Mouse (Mus musculus): ENCODE results near the gene Anxa6. TPM values are rescaled to one million over a fixed set of nuclear protein-coding genes. Genes with fewer than 3 reads are reported as not detected.
A peak's percentile ranks its signal among the peaks of the same experiment; 100 is the strongest.
"Not testable (repeated sequence)": the region's sequence is repeated elsewhere in the genome, so short reads cannot be mapped to it uniquely, and the experiment has no call there.

Gene Anxa6
- polyA plus RNA-seq, 1 experiment from 2014 or later = 428 TPM

DNA sequence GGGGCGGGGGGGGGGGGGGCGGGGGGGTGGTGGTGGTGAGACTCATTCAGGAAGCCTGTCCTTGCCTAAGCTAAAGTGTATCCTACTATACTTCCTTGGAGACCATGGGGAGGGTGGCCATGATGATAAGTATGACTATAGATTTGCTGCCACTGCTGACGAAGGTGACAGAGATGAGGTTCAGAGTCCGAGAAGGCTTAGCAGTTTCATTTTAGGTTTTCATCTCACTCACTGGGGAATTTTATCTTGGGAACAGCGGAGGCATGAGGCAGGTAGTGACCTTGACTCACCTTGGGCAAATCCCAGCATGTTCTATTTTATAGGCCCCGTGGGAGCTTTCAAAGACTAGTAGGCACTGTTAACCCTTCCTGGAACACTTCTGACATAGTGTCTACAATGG is 60.5 kb downstream of the Anxa6 start:
- no peaks in the 10 kb centered on the region for H3K9me3 ChIP-seq
- no peak overlapping the region for H3K4me2 ChIP-seq
- no peaks in the 10 kb centered on the region for H3K27me3 ChIP-seq
- H3K9ac ChIP-seq = no peak overlapping the region
- H3K4me3 ChIP-seq = no peak overlapping the region
- H3K27ac ChIP-seq = no peak overlapping the region
- H3K36me3 ChIP-seq = 0 out of 2 replicates have a peak, but pooled peaks cover 2% of the 10 kb centered on the region
- H3K4me1 ChIP-seq = peaks cover 6% of the 10 kb centered on the region
- no peak for ATAC-seq (ENCODE audit: borderline replicate concordance, extremely low read depth, low FRiP score, low TSS enrichment)
- 70% methylated on average over 5 of the region's 6 CpGs for WGBS

DNA sequence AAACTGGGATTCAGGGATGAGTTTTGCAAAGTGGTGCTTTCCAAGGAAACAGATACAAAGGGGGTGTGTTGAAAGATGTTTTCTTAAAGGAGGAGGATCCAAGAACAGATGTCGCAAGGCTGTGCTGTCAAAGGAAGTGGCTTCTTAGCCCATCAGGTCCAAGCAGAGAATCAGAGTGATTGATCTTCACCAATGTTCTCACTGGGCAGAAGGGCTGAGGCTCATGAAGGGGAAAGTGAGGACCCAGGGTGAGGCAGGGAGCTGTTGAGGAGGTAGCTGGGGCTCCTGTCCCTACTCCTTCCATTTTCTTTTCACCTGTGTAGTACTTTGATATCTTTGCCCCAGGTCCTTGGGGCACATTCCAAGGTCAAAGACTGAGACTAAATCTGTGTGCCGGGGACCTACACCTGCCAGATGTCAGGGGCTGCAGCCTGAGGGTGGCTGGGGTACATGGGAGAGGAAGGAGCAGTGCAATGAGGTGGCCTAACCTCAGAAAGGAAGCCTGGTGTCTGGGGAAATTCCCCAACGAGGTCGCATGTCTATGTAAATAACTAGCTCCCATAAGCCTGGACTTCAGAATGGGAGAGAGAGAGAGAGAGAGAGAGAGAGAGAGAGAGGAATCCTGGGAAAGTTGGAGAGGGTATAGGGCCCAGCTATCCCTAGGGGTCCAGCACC is 61.1 kb downstream of the Anxa6 start:
- no peak overlapping the region for H3K9ac ChIP-seq
- no peaks in the 10 kb centered on the region for H3K36me3 ChIP-seq
- H3K27me3 ChIP-seq = no peaks in the 10 kb centered on the region
- H3K4me2 ChIP-seq = no peak overlapping the region
- H3K4me3 ChIP-seq = no peak overlapping the region
- no peaks in the 10 kb centered on the region for H3K9me3 ChIP-seq
- H3K4me1 ChIP-seq = peaks cover 6% of the 10 kb centered on the region
- H3K27ac ChIP-seq = no peak overlapping the region
- 32% methylated on average over 4 of the region's 4 CpGs for WGBS
- ATAC-seq (ENCODE audit: borderline replicate concordance, extremely low read depth, low FRiP score, low TSS enrichment) = no peak

DNA sequence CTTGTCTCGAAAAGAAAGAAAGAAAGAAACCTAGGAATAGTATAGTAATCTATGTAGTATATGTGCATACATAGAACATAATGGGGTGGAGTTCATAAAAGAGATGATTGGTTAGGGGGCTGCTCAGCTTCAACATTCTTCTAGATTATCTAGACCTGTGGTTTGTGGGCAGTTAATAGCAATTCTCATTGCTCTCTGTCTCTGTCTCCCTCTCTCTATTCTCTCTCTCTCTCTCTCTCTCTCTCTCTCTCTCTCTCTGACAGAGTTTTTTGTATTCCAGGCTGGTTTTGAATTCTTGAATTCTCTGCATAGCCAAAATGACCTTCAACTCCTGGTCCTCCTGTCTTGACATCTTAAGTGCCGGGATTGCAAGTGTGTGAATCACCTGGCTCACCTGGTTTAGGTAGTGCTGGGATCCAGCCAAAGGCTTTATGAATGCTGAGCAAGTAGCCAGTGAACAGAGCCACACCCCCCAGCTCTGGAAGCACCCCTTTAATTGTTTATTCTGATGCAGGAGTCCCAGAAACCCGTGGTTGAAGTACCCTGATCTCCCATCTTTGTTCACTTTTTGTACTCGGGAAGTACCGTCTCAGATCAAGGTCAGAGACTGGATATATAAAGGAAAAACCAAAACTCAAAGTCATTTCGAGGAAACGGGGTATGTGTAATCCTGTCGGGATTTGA is 61.7 kb downstream of the Anxa6 start:
- ATAC-seq (ENCODE audit: borderline replicate concordance, extremely low read depth, low FRiP score, low TSS enrichment) = no peak
- WGBS = 52% methylated on average over 8 of the region's 8 CpGs
- H3K4me3 ChIP-seq = no peak overlapping the region

DNA sequence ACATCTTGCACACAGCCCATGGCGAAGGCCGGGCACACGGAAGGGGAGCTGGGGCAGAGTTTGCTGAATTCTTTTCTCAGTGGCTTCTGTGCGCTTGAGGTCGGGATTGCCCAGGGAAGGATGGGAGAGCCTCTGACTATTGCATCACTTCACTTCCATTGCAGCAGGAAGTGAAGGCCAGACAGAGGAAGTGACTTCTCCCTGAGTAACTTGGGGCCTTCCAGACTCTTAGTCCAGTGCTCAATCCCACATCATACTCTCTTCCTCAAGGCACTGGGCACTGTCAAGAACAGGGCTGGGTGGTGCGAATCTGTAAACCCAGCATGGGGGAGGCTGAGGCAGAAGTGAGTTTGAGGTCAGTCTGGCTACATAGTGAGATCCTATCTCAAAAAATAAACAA is 68.0 kb downstream of the Anxa6 start:
- Histone ChIP-seq H3K27me3 (no peaks in the 10 kb centered on the region), H3K9me3 (no peaks in the 10 kb centered on the region), H3K36me3 (no peaks in the 10 kb centered on the region), H3K4me3 (no peak overlapping the region), H3K9ac (no peak overlapping the region), H3K27ac (no peak overlapping the region), H3K4me2 (no peak overlapping the region), H3K4me1 (peaks cover 15% of the 10 kb centered on the region; the same call in 1 of the 2 replicates)
- WGBS = 74% methylated on average over 6 of the region's 6 CpGs
- ATAC-seq (ENCODE audit: borderline replicate concordance, extremely low read depth, low FRiP score, low TSS enrichment) = no peak

More for the DNA sequence above, 61.7 kb downstream of the Anxa6 start:
- no peak overlapping the region for H3K4me2 ChIP-seq
- H3K9ac ChIP-seq = no peak overlapping the region
- H3K27me3 ChIP-seq = no peaks in the 10 kb centered on the region
- no peaks in the 10 kb centered on the region for H3K9me3 ChIP-seq
- no peaks in the 10 kb centered on the region for H3K36me3 ChIP-seq
- peaks cover 6% of the 10 kb centered on the region for H3K4me1 ChIP-seq
- H3K27ac ChIP-seq = no peak overlapping the region

DNA sequence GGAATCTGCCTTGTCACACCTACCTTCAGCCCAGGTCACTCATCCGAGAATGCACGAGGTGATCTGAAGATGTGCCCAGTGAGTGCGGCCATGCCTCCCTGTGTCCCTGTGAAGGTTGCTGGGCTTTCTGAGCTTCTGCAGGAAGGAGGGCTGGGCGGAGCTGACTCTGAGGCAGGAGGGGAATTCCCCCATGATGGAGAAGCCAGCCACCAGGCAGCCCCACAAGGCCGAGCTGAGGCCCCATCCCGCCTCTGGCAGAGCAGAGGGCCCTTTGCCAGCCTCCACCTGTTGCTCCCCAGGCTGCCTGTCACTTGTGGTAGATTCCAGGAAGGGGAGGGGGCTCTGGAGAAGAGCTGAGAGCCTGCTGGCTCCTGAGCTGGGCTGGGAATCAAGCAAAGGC is 70.4 kb downstream of the Anxa6 start, which contains the start of gene Tnip1:
Gene Tnip1 (minus strand): TSS at position 108 of the 400 bp plus-strand sequence.
- Histone ChIP-seq H3K4me3 (no peak within 1 kb of the TSS), H3K9me3 (no peaks in the 10 kb centered on the region), H3K36me3 (no peaks in the 10 kb centered on the region), H3K4me1 (peaks cover 15% of the 10 kb centered on the region; the same call in 1 of the 2 replicates), H3K27ac (no peak within 1 kb of the TSS), H3K27me3 (no peaks in the 10 kb centered on the region), H3K9ac (no peak within 1 kb of the TSS), H3K4me2 (no peak within 1 kb of the TSS)
- no peak for ATAC-seq (ENCODE audit: borderline replicate concordance, extremely low read depth, low FRiP score, low TSS enrichment)
- 18% methylated on average over 6 of the region's 6 CpGs for WGBS

DNA sequence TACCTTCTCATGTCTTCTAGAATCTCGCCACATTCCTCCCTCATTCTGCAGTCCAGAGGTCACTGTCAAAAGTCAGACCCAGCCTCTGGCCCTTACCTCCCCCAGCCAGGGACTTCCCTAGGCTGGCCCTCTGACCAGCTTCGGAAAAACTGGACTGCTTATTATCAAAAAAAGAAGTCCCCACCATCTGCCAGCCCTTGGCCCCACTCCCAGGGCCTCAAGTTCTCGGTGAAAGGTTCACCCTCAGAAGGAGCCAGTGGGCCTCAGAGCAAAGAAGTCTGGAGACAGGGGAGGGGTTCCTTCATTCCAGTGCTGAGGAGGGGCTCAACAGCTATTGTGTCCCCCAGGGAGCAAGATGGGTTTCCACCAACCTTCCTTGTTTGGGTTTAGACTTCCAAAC is 71.3 kb downstream of the Anxa6 start:
- H3K9ac ChIP-seq = no peak overlapping the region
- ATAC-seq (ENCODE audit: borderline replicate concordance, extremely low read depth, low FRiP score, low TSS enrichment) = 0 out of 2 replicates have a peak, but pooled peaks have one; percentile 12
- H3K9me3 ChIP-seq = no peaks in the 10 kb centered on the region
- WGBS = 41% methylated on average over 3 of the region's 3 CpGs
- peaks cover 15% of the 10 kb centered on the region; the same call in 1 of the 2 replicates for H3K4me1 ChIP-seq
- no peak overlapping the region for H3K4me2 ChIP-seq
- H3K27ac ChIP-seq = no peak overlapping the region
- no peaks in the 10 kb centered on the region for H3K36me3 ChIP-seq
- no peaks in the 10 kb centered on the region for H3K27me3 ChIP-seq
- H3K4me3 ChIP-seq = no peak overlapping the region

DNA sequence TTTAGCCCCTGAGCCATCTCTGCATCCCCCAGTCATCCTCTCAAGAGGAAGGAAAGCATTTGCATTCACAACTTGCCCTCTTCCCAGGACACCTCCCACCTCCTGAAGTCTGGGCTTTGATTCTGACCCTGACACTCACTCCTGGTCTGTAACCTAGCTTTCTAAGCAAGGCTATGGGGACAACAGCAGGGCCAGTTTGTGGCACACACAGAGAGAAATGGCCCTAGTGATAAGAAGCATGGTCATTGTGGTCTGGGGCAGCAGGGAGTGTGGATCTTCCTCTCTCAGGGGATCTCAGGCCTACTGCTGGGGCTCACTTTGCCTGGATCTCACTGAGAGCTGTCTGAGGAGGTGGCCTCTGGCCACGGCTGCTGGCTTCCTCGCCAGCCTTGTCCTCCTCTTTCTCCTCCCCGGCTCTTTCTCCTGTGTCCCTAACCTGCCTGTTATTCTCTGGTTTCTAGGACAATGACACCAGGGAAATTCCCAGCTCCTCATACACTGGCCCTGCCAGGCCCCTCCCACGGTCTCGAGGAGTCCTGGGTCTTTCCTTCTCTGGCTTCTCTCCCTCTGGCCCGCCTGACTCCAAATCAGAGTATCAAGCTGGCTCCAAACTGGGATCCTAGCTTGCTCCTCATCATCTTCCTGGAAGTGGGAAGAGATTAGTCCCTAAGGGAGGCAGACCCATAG is 71.9 kb downstream of the Anxa6 start:
- H3K27ac ChIP-seq = no peak overlapping the region
- no peaks in the 10 kb centered on the region for H3K27me3 ChIP-seq
- ATAC-seq (ENCODE audit: borderline replicate concordance, extremely low read depth, low FRiP score, low TSS enrichment) = no peak
- H3K36me3 ChIP-seq = no peaks in the 10 kb centered on the region
- H3K4me1 ChIP-seq = peaks cover 15% of the 10 kb centered on the region; the same call in 1 of the 2 replicates
- no peak overlapping the region for H3K4me2 ChIP-seq
- H3K9me3 ChIP-seq = no peaks in the 10 kb centered on the region
- H3K9ac ChIP-seq = no peak overlapping the region
- 67% methylated on average over 6 of the region's 6 CpGs for WGBS
- no peak overlapping the region for H3K4me3 ChIP-seq

DNA sequence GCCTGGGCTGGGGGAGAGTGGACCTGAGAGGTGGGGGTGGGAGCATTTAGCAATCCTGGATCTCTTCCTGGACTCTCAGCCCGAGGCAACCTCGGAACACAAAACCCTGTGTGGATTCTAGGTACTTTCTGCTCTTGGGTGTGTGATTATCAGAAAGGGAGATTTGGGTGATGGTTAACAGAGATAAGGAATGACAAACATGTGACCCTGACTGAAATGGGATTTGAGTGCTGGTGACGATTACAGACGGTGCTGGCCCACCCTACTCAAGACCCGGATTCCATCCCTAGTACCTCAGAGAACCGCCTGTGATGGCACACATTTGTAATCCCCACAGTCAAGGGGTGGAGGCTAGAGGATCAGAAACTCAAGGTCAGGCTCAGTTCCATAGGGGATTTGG is 73.0 kb downstream of the Anxa6 start:
- WGBS = 61% methylated on average over 6 of the region's 6 CpGs
- Histone ChIP-seq H3K4me3 (no peak overlapping the region), H3K4me2 (no peak overlapping the region), H3K27ac (no peak overlapping the region), H3K4me1 (peaks cover 15% of the 10 kb centered on the region; the same call in 1 of the 2 replicates), H3K36me3 (no peaks in the 10 kb centered on the region), H3K9ac (no peak overlapping the region), H3K27me3 (no peaks in the 10 kb centered on the region), H3K9me3 (no peaks in the 10 kb centered on the region)
- no peak for ATAC-seq (ENCODE audit: borderline replicate concordance, extremely low read depth, low FRiP score, low TSS enrichment)

DNA sequence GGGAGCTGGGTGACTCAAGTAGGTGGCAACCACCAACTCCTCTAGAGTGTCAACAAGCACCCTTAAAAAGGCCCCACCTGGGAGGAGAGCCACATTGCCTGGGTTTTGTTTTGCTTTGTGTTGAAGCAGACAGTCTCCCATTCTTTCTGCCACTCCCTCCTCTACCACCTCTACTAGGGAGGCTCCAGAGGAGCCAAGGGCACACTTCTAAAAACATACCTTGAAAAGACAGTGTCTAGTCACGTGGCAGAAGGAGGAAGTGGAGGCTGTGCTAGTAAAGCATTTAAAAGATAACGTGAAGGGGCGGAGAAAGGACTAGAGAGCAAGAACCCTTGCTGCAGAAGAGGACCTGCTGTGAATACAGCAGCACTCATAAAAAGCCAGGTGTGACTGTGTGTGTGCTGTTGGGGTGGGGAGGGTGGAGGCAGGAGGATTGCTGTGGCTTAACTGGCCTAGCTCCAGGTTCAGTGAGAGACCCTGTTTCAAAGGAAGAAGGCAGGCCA is 74.6 kb downstream of the Anxa6 start:
- Histone ChIP-seq H3K27ac (no peak overlapping the region), H3K4me1 (peaks cover 18% of the 10 kb centered on the region; the same call in 1 of the 2 replicates), H3K9ac (no peak overlapping the region), H3K4me2 (no peak overlapping the region), H3K27me3 (no peaks in the 10 kb centered on the region), H3K9me3 (no peaks in the 10 kb centered on the region), H3K4me3 (no peak overlapping the region), H3K36me3 (no peaks in the 10 kb centered on the region)
- WGBS = 28% methylated on average over 3 of the region's 3 CpGs
- ATAC-seq (ENCODE audit: borderline replicate concordance, extremely low read depth, low FRiP score, low TSS enrichment) = no peak

DNA sequence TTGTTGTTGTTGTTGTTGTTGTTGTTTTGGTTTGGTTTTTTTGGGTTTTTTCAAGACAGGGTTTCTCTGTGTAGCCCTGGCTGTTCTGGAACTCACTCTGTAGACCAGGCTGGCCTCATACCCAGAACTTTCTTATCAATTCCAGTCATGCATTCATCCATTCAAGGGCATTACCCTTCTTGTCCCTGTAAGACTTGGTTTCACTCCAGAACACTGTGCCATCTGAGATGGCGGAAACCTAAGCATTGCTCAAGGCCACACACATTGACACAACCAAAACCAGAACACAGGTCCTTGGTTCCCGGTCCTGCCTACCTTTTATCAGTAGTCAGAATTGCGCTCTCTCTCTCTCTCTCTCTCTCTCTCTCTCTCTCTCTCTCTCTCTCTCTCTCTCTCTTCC is 75.5 kb downstream of the Anxa6 start:
- WGBS = 74% methylated on average over 3 of the region's 3 CpGs
- not testable (repeated sequence) for H3K27ac ChIP-seq; ATAC-seq (ENCODE audit: borderline replicate concordance, extremely low read depth, low FRiP score, low TSS enrichment); H3K27me3 ChIP-seq; H3K4me2 ChIP-seq; H3K36me3 ChIP-seq; H3K9ac ChIP-seq; H3K9me3 ChIP-seq; H3K4me3 ChIP-seq
- H3K4me1 ChIP-seq = peaks cover 14% of the 10 kb centered on the region; the same call in 1 of the 2 replicates

DNA sequence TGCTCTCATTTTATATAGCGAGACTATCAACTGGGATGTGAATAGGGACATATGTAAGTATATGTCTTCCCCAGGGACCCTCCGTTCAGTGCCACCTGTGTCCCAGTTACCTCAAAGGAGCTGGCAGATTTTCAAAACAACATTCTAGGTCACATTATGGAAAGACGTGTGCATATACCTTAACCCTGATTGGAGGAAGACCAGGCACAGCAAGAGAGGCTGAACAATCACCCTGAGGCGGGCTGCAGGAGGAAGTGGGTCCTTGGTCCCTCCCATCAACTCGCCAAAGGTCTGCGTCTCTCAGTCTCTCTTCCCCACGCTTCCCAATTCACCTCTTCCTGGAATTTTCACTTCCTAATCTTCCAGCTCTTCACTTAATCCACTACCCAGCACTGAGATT is 76.3 kb downstream of the Anxa6 start:
- WGBS = 61% methylated on average over 7 of the region's 7 CpGs
- H3K27ac ChIP-seq = no peak overlapping the region
- H3K27me3 ChIP-seq = no peaks in the 10 kb centered on the region
- no peak overlapping the region for H3K4me3 ChIP-seq
- H3K9me3 ChIP-seq = no peaks in the 10 kb centered on the region
- no peak for ATAC-seq (ENCODE audit: borderline replicate concordance, extremely low read depth, low FRiP score, low TSS enrichment)
- H3K9ac ChIP-seq = no peak overlapping the region
- peaks cover 8% of the 10 kb centered on the region; the same call in 1 of the 2 replicates for H3K4me1 ChIP-seq
- no peaks in the 10 kb centered on the region for H3K36me3 ChIP-seq
- H3K4me2 ChIP-seq = no peak overlapping the region

All from lung, embryonic 15.5 days (tissue).